Mouse (Mus musculus): ENCODE data around the gene BC067074. TPM values are rescaled to one million over a fixed set of nuclear protein-coding genes. Genes with fewer than 3 reads are reported as not detected.
A peak's percentile ranks its signal among the peaks of the same experiment; 100 is the strongest.

BC067074 gene
- total and polyA plus RNA-seq, 2 experiments from 2014 or later, result 0.72 to 2.4 TPM

DNA sequence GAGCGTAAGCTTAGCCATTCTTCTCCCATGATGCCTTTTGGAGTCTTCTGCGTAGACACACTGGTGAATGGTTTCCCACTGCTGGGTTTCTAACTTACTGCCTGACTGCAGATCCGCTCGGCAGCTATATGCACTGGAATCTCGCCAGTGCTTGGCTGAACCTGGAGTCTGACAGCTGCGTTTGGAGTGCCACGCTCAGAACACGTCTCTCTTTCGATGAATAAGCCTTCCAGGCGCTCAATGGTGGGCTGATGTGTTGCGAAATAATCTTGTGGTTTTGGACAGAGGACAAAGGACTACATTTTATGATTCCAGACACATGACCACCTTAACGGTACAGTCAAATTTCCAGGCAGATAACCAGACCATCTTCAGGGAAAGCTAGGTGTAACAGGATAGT, 30.1 kb upstream of the BC067074 start:
- no peak overlapping the region for H3K27ac ChIP-seq (ENCODE audit: low read depth, low read length)
- no peaks in the 10 kb centered on the region for H3K27me3 ChIP-seq (ENCODE audit: insufficient read depth, low read length)
- no peaks in the 10 kb centered on the region for H3K36me3 ChIP-seq (ENCODE audit: insufficient read depth, low read length)
- DNase-seq (ENCODE audit: low spot score), result peak; percentile 73
- H3K9ac ChIP-seq (replicated peaks; ENCODE audit: low read length, poor library complexity, severe bottlenecking), result no peak overlapping the region
- H3K4me2 ChIP-seq (ENCODE audit: low read depth, low read length, poor library complexity, severe bottlenecking), result no peak overlapping the region
- WGBS, result 56% methylated on average over 12 of the region's 12 CpGs
- no peak overlapping the region for H3K4me3 ChIP-seq (ENCODE audit: low read depth, low read length)
- H3K4me1 ChIP-seq (ENCODE audit: insufficient read depth, low read length), result no peaks in the 10 kb centered on the region; the same call in 1 of the 2 replicates
- no peaks in the 10 kb centered on the region for H3K9me3 ChIP-seq (ENCODE audit: low read length)
- no peak for TF ChIP-seq CTCF (IDR thresholded peaks at IDR 0.05)
- ATAC-seq (ENCODE audit: low FRiP score), result no peak

DNA sequence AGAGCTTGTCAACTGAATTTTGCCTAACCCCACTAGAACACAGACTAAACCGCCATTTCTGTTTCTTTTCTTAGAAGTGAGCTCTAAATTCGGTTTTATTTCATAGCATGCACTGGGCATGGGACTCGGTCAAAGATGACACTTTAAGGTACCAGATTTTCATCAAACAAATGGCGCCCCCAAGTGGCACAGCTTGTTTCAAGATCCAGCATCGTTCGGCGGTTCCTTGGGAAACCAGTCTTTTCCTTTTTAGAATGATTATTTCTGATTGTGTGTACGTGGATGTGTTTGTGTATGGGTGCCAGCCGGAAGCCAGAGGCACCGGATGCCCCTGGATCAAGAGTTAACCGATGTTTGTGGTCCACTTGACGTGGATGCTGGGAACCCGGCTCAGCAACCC, 27.7 kb upstream of the BC067074 start:
- Histone ChIP-seq H3K27ac (ENCODE audit: low read depth, low read length) (no peak overlapping the region), H3K4me1 (ENCODE audit: insufficient read depth, low read length) (no peaks in the 10 kb centered on the region; the same call in 1 of the 2 replicates), H3K36me3 (ENCODE audit: insufficient read depth, low read length) (no peaks in the 10 kb centered on the region), H3K4me3 (ENCODE audit: low read depth, low read length) (no peak overlapping the region), H3K9me3 (ENCODE audit: low read length) (no peaks in the 10 kb centered on the region), H3K27me3 (ENCODE audit: insufficient read depth, low read length) (no peaks in the 10 kb centered on the region), H3K4me2 (ENCODE audit: low read depth, low read length, poor library complexity, severe bottlenecking) (no peak overlapping the region), H3K9ac (replicated peaks; ENCODE audit: low read length, poor library complexity, severe bottlenecking) (no peak overlapping the region)
- no peak for ATAC-seq (ENCODE audit: low FRiP score)
- peak; percentile 78 for TF ChIP-seq CTCF (IDR thresholded peaks at IDR 0.05)
- DNase-seq (ENCODE audit: low spot score), result peak; percentile 81
- 26% methylated on average over 13 of the region's 13 CpGs for WGBS

DNA sequence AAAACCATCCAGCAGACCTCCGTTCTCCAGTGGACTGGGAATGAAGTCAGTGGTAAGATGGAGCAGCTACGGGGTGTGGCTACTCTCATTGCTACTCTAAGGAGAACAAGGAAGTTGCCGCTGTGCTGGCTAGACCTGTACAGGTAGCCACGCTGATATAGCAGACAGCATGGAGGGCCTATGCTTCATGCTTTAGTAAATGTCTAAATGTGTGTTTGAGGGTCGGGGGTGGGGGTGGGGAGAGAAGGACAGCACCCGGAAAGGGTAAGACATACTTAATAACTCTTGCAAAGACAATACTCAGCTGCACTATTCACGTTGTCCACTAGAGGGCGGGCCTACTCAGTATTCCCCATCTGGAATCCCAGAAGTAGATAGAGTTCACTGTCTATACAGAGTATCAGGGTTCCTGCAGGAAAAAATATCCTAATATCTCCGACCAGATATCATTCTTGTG, 26.4 kb upstream of the BC067074 start:
- Histone ChIP-seq H3K36me3 (ENCODE audit: insufficient read depth, low read length) (no peaks in the 10 kb centered on the region), H3K9ac (replicated peaks; ENCODE audit: low read length, poor library complexity, severe bottlenecking) (no peak overlapping the region), H3K27ac (ENCODE audit: low read depth, low read length) (no peak overlapping the region), H3K27me3 (ENCODE audit: insufficient read depth, low read length) (no peaks in the 10 kb centered on the region), H3K4me3 (ENCODE audit: low read depth, low read length) (no peak overlapping the region), H3K4me2 (ENCODE audit: low read depth, low read length, poor library complexity, severe bottlenecking) (no peak overlapping the region), H3K4me1 (ENCODE audit: insufficient read depth, low read length) (no peaks in the 10 kb centered on the region; the same call in 1 of the 2 replicates), H3K9me3 (ENCODE audit: low read length) (no peaks in the 10 kb centered on the region)
- DNase-seq (ENCODE audit: low spot score), result peak; percentile 82
- ATAC-seq (ENCODE audit: low FRiP score), result 0 out of 2 replicates have a peak, but pooled peaks have one; percentile 50
- WGBS, result 26% methylated on average over 9 of the region's 9 CpGs
- peak; percentile 93 for TF ChIP-seq CTCF (IDR thresholded peaks at IDR 0.05)

DNA sequence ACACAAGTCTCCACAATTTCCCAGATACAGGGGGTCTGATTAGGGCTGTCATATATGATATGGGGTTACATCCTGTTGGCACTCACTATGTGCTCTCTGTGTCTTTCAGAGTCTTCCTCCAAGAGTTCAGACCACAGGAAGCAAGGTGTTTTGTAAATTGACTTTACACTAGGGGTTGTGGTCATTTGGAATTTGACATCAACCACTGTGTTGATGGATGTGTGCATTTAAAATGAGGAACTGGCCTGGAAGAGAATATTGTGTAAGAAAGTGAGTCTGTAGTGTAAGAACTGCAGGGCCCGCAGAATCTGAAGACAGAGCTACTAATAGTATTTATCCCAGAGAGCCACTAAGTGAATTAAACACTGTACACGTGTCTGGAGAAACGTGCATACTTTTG, 25.8 kb upstream of the BC067074 start:
- H3K27ac ChIP-seq (ENCODE audit: low read depth, low read length), result no peak overlapping the region
- H3K4me3 ChIP-seq (ENCODE audit: low read depth, low read length), result no peak overlapping the region
- 96% methylated on average over 3 of the region's 3 CpGs for WGBS
- no peaks in the 10 kb centered on the region for H3K9me3 ChIP-seq (ENCODE audit: low read length)
- H3K36me3 ChIP-seq (ENCODE audit: insufficient read depth, low read length), result no peaks in the 10 kb centered on the region
- no peak overlapping the region for H3K4me2 ChIP-seq (ENCODE audit: low read depth, low read length, poor library complexity, severe bottlenecking)
- H3K27me3 ChIP-seq (ENCODE audit: insufficient read depth, low read length), result no peaks in the 10 kb centered on the region
- no peak for TF ChIP-seq CTCF (IDR thresholded peaks at IDR 0.05)
- ATAC-seq (ENCODE audit: low FRiP score) (no peak), DNase-seq (ENCODE audit: low spot score) (no peak)
- no peak overlapping the region for H3K9ac ChIP-seq (replicated peaks; ENCODE audit: low read length, poor library complexity, severe bottlenecking)
- H3K4me1 ChIP-seq (ENCODE audit: insufficient read depth, low read length), result no peaks in the 10 kb centered on the region; the same call in 1 of the 2 replicates

DNA sequence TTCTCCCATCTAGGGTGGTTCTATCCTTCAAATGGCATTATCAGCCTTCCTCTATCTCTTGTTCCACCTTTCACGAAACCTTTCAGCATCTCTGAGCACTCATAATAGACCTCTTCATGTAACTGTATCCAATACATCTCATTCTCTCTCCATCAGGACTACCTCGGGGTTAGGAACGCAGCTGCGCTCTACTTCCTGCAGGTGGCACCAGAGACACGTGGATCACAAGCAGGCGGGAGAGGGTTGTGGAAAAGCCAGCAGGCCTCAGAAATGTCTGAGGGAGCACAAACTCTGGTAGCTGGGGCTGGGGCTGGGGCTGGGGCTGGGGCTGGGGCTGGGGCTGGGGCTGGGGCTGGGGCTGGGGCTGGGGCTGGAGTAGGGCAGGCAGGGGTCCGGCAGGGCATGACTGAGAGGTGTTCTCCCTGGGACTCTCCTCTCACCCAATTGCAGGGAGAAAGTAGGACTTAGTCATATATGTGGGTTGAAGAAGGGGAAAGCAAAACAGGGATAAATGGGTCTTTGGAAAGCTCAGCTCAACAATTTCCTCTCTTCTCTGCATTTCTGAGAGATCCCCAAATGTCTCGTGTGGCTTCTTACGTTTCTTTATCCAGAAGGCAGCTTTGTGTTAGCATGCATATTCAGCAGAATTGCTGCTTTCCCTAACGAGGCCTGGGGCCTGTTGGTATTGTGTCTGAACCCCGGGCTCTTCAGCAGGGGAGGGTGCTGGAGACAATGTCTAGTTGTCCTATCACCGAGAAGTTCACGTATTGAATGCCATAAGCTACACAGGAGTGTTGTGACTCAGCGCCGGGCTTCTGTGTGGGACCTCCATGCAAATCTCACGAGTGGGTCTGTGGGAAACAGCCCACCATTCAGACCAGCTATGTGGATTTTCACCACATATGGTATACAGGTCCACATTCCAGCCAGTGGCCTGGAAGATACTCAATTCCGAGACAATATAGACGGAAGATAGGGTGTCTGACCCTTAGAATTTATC, 22.9 kb upstream of the BC067074 start:
- Histone ChIP-seq H3K36me3 (ENCODE audit: insufficient read depth, low read length) (no peaks in the 10 kb centered on the region), H3K4me1 (ENCODE audit: insufficient read depth, low read length) (no peaks in the 10 kb centered on the region), H3K9me3 (ENCODE audit: low read length) (no peaks in the 10 kb centered on the region), H3K27ac (ENCODE audit: low read depth, low read length) (no peak overlapping the region), H3K9ac (replicated peaks; ENCODE audit: low read length, poor library complexity, severe bottlenecking) (no peak overlapping the region), H3K4me3 (ENCODE audit: low read depth, low read length) (no peak overlapping the region), H3K4me2 (ENCODE audit: low read depth, low read length, poor library complexity, severe bottlenecking) (no peak overlapping the region), H3K27me3 (ENCODE audit: insufficient read depth, low read length) (no peaks in the 10 kb centered on the region)
- WGBS, result 43% methylated on average over 18 of the region's 18 CpGs
- TF ChIP-seq CTCF (IDR thresholded peaks at IDR 0.05), result peak; percentile 96
- ATAC-seq (ENCODE audit: low FRiP score) (peak; percentile 84), DNase-seq (ENCODE audit: low spot score) (peak; percentile 87)

DNA sequence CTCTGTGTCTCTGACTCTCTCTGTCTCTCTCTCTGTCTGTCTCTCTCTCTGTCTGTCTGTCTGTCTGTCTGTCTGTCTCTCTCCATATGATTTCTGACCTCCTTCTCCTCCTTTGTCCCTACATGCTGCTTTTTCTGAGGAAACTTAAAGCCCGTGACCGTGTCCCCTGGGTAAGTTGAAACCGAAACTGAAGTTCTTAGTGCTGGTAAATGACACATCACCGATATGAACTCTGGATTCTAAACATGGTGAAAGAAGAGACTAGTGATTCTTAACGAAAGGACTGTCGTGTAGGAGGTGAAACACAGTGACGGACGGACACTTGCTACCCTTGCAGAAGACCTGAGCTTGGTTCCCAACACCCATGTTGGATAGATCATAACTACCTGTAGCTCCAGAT, 21.8 kb upstream of the BC067074 start:
- Histone ChIP-seq H3K36me3 (ENCODE audit: insufficient read depth, low read length) (no peaks in the 10 kb centered on the region), H3K4me3 (ENCODE audit: low read depth, low read length) (no peak overlapping the region), H3K27me3 (ENCODE audit: insufficient read depth, low read length) (no peaks in the 10 kb centered on the region), H3K4me2 (ENCODE audit: low read depth, low read length, poor library complexity, severe bottlenecking) (no peak overlapping the region), H3K27ac (ENCODE audit: low read depth, low read length) (no peak overlapping the region), H3K9me3 (ENCODE audit: low read length) (no peaks in the 10 kb centered on the region), H3K4me1 (ENCODE audit: insufficient read depth, low read length) (no peaks in the 10 kb centered on the region), H3K9ac (replicated peaks; ENCODE audit: low read length, poor library complexity, severe bottlenecking) (no peak overlapping the region)
- DNase-seq (ENCODE audit: low spot score) (no peak), ATAC-seq (ENCODE audit: low FRiP score) (no peak)
- TF ChIP-seq CTCF (IDR thresholded peaks at IDR 0.05), result no peak
- WGBS, result 96% methylated on average over 8 of the region's 8 CpGs
